Mouse (Mus musculus): ENCODE measurements around the gene Opn4.

Gene Opn4

DNA sequence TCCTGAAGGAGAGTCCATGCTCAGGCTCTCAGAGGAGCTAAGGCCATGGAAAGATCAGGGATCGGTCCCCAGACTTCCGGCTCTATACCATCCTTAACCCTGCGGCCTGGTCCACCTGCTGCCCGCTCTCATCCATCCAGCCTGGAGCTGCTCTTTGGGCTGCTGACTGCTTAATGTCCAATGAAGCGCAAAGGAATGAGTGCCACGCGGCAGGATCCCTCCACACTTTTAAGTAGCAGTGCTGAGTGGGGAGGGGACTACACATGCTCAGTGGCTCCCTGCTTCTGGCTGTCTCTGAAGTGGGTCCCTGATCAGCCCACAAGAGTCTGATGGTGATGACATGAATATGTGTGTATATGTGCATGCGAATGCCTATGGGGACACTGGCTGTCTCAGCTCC, at the start of gene Opn4:
Gene Opn4, minus strand, starts transcription at position 202 of the 400 bp plus-strand sequence.
- DNase-seq (ENCODE audit: low read depth) = no peak

DNA sequence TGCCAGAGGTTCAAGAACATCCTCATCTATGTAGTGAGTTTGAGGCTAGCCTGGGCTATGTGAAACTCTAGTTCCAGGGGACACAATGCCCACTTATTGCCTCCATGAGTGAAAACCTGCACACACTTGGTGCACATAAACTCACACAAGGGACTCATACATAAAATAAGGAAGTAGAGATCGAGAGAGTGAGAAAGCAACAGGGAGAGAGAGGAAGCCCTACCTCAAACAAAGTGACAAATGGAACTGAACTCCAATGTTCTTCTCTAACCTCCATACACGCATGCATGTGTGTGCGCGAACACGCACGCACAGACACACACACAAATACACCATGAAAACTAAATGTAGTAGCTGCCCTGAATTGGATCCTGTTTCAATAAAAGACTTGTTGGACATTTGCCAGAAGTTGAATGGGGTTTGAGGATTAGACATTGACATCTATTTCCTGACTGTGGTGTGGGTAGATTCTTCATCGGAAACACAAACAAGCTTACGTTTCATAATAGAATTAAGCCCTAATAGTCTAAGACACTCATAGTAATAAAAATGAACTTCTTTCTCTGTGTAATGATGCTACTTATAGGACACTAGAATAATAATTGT, 48.0 kb upstream of the Opn4 start:
- no peak for DNase-seq (ENCODE audit: low read depth)

DNA sequence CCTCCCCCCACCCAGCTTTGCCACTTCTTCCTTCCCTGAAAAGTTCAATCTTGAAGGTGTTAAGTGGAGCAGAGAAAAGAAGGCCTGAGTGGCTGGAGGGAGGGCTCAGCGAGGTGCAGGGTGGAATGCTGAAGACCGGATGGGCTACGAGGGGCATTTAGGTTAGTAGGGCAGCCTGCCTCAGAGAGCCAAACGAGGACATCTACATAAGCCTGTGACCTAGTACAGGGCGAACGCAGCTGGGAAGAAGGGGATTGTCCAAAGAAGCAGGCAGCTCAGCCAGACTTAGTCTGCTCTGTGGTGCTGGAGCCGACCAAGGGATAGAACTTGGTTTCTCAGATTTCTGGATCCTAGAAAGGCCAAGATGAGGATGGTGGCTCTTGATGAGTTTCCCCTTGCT, 44.2 kb upstream of the Opn4 start:
- DNase-seq (ENCODE audit: low read depth) = no peak

DNA sequence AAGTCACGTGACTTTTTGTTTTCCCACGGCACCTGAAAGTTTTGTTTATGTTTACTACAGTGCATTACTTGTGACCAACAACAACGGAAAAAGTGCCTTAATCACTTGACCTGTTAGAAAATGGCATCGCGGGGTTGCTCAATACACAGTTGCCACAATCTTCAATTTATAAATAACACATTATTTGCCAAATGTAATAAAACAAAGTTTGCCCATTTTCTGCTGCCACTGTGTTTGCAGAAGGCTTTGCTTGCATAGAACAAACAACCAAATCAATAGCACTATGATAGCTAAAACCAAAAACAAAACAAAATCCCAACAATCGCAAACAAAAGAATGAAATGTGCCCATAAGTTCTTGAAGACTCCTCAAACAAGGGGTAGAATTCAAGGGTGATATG, 35.8 kb upstream of the Opn4 start:
- DNase-seq (ENCODE audit: low read depth) = no peak

DNA sequence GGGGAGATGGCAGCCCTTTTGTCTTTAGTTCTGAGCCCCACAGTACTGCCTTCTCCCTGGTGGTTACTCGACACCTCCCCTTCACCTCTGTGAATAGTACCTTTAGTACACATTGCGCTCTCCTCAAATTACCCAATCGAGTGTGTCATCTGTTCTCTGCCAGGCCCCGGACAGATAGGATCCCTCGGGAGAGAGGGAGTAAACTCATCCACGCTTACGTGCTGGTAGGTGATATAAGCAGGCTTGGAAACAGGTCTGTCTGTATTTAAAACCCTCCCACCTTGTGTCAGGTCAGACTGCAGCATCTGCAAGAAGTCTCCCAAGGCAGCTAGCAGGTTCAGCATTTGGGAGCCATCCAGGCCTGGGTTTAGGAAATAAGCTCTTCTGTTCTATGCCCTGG, 35.2 kb upstream of the Opn4 start:
- DNase-seq (ENCODE audit: low read depth) = no peak

DNA sequence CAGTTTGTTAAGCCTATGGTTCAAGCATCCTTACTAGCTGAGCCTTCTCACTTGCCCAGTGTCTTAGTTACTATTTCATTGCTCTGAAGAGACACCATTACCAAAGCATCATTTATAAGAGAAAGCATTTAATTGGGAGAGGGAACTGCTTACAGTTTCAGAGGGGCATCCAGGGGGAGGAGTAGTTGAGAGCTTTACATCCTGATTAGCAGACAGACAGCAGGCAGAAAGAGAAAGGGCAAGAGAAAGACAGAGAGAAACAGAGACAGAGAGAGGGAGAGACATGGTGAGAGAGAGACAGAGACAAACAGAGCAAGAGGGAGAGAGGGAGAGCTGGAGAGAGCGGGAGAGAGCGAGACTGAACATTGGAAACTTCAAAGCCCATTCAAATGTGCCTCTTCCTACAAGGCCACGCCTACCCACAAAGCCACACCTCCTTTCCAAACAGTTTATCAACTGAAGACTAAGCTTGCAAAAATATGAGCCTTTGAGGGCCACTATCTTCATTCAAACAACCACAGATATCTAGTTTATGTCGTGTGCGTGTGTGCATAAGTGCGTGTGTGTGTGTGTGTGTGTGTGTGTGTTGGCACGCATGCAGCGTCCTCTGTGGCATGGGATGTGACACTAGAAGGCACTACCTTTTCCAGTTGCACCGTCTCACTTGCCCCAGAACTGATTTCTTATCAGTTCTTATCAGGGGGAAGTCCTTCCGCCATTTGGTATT, 32.9 kb upstream of the Opn4 start:
- DNase-seq (ENCODE audit: low read depth) = peak; percentile 67

DNA sequence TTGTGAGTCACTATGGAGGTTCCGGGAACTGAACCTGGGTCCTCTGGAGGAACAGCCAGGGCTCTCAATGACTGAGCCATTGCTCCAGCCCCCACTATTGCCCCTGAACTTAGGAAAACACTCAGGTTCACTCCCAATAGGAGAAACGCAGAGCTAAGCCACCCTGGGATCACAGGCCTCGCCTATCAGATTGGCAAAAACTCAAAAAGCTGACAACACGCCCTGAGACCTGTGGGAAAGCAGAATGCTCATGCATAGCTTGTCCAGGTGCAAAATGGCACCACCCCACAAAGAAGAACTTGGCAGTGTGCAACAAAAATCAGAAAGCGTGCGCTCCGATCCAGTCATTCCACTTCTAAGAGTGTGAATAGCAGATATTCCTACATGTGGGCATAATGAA, 26.9 kb upstream of the Opn4 start:
- no peak for DNase-seq (ENCODE audit: low read depth)

DNA sequence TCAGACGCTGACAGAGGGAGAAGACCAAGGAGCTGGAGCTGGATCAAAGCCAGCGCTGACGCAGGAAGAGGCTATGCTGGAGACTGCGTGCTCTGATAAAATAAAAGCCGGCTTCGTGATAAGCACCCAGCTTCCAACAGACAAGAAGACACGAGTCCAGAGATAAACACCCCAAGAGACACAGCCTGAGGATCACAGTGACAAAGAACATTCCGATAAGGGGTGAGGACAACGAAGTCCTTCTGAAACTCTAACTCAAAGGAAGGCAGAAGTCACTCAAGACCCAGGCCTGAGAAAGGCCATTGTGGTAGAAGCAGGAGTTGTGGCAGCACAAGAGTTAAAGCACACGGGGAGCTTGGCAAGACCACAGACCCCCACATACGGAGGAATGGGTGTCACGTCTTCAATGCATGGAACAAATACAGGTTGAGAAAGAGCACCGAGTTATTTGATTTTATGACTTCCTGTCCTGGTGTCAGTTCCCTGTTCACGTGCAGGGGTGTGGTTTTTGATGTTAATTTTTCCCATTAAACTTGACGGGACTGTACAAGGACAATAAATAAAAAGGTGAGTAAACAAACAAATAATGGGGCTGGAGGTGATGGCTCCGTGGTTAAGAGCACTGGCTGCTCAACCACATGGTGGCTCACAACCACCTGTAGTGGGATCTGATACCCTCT, 23.7 kb upstream of the Opn4 start:
- DNase-seq (ENCODE audit: low read depth) = peak; percentile 73

DNA sequence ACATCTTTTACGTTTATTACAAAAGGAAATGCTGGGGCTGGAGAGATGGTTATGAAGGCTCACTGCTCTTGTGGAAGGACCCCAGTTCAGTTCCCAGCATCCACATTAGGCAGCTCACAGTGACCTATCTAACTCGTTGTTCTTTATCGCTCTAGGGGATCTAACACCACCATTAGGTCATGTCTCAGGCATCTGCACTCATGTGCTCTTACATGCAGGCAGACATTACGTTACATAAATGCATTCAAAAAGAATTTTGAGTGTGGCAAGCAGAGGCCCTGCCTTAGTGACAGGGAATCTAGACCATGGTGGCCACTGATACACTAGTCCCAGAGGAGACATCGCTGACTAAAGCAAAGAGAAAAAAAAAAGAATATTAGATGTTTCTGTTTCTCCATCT, 23.1 kb upstream of the Opn4 start:
- DNase-seq (ENCODE audit: low read depth) = no peak

DNA sequence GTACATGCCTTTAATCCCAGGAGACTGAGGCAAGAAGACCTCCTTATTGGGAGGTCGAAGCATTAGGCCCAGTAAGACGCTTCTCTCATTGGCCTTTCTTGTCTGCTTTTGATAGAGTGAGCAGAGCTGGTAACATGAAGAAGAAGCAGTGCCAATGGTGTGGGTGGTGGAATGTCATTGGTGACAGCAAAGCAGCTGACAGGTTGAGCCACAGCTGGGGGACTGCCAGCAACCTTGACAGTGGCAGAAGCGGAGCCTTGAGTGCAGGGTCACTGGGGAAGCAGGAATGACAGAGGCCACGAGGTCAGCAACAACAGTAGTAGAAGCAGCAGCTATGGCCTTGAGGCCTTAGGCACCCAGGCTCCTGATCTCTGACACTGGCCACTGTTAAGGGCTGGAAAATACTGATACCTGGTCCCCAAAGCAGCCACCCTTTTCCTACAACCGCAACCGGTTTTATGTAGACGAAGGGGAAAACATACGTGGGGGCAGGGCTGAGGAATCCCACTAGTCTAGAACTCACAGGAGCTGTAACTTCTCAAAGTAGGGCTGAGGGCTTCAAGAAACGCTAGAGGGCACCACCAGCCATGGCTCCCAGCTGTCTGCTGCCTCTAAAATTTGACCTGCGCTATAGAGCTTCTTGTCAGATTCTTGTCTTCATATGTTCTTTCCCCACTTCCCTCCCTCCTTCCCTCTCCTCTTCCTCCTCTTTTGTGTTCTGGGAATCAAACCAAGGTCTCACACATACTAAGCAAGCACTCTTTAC, 20.9 kb upstream of the Opn4 start:
- DNase-seq (ENCODE audit: low read depth) = peak; percentile 65

DNA sequence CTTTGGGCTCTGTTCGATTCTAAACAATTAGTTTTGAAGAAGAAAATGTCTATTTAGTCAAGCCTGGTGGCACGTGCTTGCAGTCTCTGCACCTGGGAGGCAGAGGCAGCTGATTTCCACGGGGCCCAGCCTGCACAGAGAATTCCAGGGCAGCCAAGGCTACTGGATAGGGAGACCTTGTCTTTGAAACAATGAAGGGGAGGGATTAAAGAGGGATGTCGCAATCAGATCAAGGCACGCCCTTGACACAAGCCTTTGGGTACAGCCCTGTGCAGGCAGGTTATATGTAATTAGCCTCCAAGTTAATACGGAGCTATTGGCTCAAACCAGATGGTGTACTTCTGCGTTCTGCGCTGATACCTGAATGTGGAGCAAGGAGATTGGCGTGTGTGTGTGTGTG, 18.9 kb upstream of the Opn4 start:
- DNase-seq (ENCODE audit: low read depth) = no peak

DNA sequence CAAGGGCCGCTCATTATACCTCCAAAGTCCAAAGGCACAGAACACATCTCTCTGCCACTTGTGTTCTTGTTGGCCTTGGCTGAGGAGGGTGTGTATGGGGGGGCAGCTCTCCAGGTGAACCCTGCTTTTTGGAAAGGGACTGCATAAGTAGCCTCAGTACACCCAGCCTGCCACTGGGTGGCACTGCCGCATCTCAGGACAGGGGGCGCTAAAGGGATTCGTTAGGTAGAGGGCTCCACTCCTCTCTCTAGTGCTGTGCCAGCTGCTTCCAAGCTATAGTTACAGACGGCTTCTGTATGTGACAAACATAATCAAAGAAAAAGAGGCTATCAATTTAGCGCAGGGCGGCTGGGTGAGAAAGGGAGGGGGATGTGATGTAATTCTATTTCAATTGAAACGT, 16.9 kb upstream of the Opn4 start:
- DNase-seq (ENCODE audit: low read depth) = peak; percentile 83

DNA sequence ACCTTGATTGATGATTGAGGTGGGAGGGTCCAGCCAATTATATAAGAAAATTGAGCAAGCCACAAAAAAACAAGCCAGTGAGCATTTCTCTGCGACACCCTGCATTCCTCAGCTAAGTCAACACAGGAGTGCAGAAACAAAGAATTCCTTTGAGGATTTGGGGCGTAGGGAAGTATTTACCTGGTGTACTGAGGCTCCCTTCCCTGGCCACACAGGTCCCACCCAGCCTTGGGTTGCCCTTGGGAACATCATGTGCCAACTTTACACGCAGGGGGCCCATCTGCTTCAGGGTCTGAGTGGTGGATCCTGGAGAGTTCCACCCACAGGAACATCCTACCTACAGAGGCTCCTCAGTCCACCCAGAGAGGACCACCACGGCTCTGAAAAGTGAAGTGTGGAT, 15.7 kb upstream of the Opn4 start:
- DNase-seq (ENCODE audit: low read depth) = no peak

DNA sequence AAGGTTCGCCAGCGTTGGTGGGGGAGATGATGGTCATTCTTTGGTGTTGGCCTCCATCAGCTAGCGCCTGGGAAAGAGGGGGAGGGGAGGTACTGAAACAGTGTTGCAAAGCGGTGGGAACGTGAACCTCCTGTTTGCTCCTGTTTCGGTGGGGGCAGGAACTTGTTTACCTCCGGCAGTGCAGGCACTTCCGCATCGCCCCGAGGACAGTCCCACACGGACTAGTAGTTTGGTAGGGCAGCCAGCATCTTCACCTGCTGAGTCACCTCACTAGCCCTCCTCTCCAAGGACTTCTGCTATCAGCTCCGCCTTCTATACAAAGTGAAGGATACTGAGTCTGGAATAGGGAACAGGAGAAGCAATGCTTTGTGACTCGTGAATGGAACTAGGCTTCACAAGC, 15.1 kb upstream of the Opn4 start:
- no peak for DNase-seq (ENCODE audit: low read depth)

DNA sequence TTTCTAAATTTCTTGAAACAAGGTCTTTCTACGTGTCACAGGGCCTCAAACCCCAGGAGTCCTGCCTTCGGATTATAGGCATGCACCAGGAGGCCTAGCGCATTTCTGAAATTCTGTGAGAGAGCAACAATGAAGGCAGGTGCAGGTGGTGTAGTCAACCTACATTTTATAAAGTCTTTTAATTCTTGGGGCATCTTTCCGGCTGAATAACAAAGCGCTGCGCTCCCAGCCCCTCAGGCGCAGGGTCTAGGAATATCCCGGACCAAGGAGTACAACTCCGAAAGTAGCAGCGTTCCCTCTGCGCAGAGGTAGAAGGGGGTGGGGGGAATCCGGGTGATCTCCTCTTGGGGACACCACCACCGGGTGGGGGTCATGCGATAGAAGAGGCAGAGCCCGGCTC, 14.6 kb upstream of the Opn4 start:
- DNase-seq (ENCODE audit: low read depth) = no peak

DNA sequence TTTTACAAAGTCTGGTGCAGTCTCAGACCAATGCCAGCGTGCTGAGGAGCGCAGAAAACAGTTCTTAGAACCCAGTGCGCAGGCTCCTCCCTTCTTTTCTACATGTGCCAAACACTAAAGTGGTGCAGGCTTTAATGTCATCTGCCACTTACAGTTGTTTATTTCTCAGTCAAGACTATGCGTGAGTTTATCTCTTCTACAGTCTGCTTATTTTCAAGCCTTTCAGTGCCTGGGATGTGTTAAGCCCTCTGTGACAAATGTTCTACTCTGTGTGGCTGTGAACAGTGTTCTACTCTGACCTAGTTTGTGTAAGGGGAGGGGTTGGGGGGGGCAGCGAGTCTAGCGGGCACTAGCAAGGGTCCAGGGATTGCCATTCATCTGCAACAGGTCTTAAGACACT, 13.6 kb upstream of the Opn4 start:
- DNase-seq (ENCODE audit: low read depth) = no peak

DNA sequence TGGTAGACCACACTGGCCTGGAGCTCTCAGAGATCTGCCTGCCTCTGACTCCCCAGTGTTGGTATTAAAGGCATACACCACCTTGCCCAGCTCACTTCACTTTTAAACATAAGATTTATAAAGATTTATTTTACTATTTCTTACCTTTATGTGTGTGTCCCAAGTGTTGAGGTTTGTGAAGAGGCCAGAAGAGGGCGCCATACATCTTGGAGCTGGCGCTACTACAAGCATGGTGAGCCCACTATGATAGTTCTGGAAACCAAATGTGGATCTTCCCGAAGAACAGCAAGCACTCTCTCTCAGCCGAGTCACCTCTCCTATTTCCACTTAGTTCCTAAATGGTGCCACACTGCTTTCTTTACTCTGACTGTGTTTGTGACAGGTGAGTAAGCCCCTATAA, 12.3 kb upstream of the Opn4 start:
- no peak for DNase-seq (ENCODE audit: low read depth)

DNA sequence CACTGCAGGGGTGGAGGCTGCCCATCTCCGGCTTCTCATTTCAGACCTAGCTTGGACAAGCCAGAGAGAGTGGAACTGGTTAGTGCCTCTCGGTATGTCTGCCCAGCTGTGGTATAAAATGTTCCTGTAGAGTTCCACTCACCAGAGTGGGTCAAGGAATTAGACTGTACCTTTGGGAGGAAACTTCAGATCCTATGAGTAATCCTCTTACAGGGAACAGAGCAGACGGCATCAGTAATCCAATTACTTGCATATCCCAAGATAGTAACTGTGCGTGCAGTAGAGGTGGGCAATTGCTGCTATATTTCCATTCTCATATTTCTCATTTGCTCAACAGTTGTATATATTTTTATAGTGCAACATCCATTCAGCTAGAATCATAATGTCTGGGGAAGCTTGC, 11.6 kb upstream of the Opn4 start:
- DNase-seq (ENCODE audit: low read depth) = no peak

DNA sequence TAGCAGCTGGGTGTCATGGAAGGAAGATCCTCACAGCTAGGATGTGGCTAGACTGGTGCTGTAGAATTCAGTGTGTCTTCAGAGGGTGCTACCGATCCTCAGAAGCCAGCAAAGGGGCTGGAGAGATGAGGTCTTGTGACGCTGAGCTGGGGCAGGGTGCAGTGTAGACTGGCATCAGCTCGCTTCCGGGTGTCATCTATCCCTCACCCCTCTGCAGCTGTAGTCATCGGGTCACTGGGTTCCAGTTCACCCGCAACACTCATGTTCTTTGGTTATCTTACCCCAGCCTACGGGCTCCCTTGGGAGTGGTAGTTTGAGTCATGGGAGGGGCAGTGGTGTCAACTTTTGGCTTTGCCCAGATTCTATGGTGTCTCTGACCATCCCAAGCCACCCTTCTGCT, 2.0 kb upstream of the Opn4 start:
- no peak for DNase-seq (ENCODE audit: low read depth)

DNA sequence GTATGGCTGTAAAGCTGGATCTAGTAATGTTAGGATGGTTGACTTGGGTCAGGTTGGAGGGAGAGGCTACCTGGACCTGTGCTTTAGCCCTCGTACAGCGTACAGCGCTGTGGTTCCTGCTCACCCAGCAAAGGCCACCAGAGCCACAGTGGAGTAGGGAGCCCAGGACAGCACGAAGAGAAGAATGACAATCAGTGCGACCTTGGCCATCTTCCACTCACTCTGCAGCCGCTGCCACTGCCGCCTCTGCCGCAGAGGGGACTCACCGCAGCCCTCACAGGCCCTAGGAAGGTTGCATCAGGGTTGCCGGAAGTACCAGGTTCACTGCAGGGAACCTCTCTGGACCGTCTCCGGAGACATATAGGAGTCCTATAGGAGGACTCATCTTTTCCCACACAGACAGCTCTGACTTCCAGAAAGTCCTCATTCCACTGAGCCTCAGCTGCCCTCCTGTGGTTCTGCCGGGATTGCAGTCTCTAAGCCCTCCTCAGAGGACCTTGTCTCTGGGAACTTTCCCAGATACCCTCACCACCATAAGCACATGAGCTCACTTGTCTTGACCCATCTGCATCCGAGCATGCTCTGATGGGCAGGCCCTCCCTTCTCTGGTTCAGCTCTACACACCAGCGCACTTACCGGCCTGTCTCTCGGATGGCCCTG, 4.2 kb downstream of the Opn4 start:
- DNase-seq (ENCODE audit: low read depth) = no peak

DNA sequence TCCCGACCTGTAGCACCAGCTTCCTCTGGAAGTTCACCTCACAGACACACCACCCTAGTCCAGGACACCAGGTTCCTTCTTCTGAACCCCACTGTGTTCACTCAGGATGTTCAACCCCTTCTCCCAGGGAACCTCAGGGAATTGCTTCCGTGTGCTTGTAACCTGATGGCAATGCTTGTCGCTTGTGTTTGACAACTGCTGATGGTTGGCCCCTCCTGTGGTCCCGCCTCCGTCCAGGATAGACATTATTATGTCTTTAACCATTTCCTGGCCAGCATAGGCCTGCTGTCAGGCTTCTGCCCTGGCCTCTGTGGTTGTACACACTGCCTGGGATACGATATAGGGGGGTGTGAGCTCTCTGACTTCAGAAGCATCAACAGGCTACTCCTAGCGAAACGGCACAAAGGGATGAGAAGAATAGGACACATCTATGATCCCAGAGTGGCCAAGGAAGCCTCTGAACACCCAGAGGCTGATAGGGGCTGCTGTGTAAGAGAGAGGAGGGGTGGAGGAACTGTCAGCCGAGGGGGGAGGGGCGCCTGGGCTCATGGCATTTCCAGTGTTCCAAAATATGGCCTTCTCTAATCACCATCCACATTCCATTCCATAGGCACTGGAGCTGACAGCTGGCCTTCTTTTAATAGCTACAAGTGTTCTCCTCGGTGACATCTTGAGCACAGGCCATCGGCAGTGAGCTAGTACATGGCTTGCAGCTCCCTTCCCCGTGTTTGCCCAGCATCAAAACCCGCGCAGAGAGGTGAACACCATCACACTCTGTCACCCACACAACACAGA, 8.0 kb downstream of the Opn4 start:
- no peak for DNase-seq (ENCODE audit: low read depth)
